Mouse (Mus musculus): ENCODE results near the gene Slc9a9.

The Slc9a9 gene

GRCm38 (mm10) chr9:95194158-95194557 is 524.4 kb downstream of the Slc9a9 start:
- no peak for DNase-seq (ENCODE audit: low read depth, low spot score)

GRCm38 (mm10) chr9:95207661-95208060 is 538.0 kb downstream of the Slc9a9 start:
- no peak for DNase-seq (ENCODE audit: low read depth, low spot score)

GRCm38 (mm10) chr9:95208681-95209080 is 539.0 kb downstream of the Slc9a9 start:
- no peak for DNase-seq (ENCODE audit: low read depth, low spot score)

- no peak for DNase-seq (ENCODE audit: low read depth, low spot score)
These were observed 550.3 kb downstream of the Slc9a9 start for GRCm38 (mm10) chr9:95220009-95220408.

GRCm38 (mm10) chr9:95221310-95221709 is 551.6 kb downstream of the Slc9a9 start:
- no peak for DNase-seq (ENCODE audit: low read depth, low spot score)

- DNase-seq (ENCODE audit: low read depth, low spot score) = no peak
These were observed 557.3 kb downstream of the Slc9a9 start for GRCm38 (mm10) chr9:95226986-95227385.

GRCm38 (mm10) chr9:95228123-95228522 is 558.4 kb downstream of the Slc9a9 start:
- no peak for DNase-seq (ENCODE audit: low read depth, low spot score)

- DNase-seq (ENCODE audit: low read depth, low spot score) = no peak
These were observed 559.4 kb downstream of the Slc9a9 start for GRCm38 (mm10) chr9:95229147-95229546.

GRCm38 (mm10) chr9:95239900-95240299 is 570.2 kb downstream of the Slc9a9 start:
- no peak for DNase-seq (ENCODE audit: low read depth, low spot score)

- no peak for DNase-seq (ENCODE audit: low read depth, low spot score)
These were observed 573.0 kb downstream of the Slc9a9 start for GRCm38 (mm10) chr9:95242628-95243195.

- no peak for DNase-seq (ENCODE audit: low read depth, low spot score)
These were observed 584.5 kb downstream of the Slc9a9 start for GRCm38 (mm10) chr9:95254162-95254561.

GRCm38 (mm10) chr9:95255844-95256243 is 586.1 kb downstream of the Slc9a9 start:
- DNase-seq (ENCODE audit: low read depth, low spot score) = no peak

GRCm38 (mm10) chr9:95256680-95257316 is 587.1 kb downstream of the Slc9a9 start:
- no peak for DNase-seq (ENCODE audit: low read depth, low spot score)

- no peak for DNase-seq (ENCODE audit: low read depth, low spot score)
These were observed 593.1 kb downstream of the Slc9a9 start for GRCm38 (mm10) chr9:95262851-95263250.

GRCm38 (mm10) chr9:95263867-95264509 is 594.3 kb downstream of the Slc9a9 start:
- no peak for DNase-seq (ENCODE audit: low read depth, low spot score)

GRCm38 (mm10) chr9:95266179-95266578 is 596.5 kb downstream of the Slc9a9 start:
- no peak for DNase-seq (ENCODE audit: low read depth, low spot score)

GRCm38 (mm10) chr9:95266924-95267323 is 597.2 kb downstream of the Slc9a9 start:
- no peak for DNase-seq (ENCODE audit: low read depth, low spot score)

- DNase-seq (ENCODE audit: low read depth, low spot score) = no peak
These were observed 610.1 kb downstream of the Slc9a9 start for GRCm38 (mm10) chr9:95279590-95280344.
